Mouse (Mus musculus) forebrain, embryonic 14.5 days (tissue): ENCODE data around the gene Cfd. TPM values are rescaled to one million over a fixed set of nuclear protein-coding genes. Genes with fewer than 3 reads are reported as not detected.

ENCODE experiments used
- ATAC-seq: fragments of 200-750 bp; cut with Nextera tagmentation; 2 replicates; pipeline ENCODE4 v1.8.0; 2017; ENCODE audit warnings: mild to moderate bottlenecking, moderate library complexity
- DNase-seq: peaks from one replicate; pipeline ENCODE4 v3.0.0-alpha.2; 2015; ENCODE audit warnings: low spot score
- H3K27ac ChIP-seq: fragments of 300-500 bp; sonication (generic); 2 replicates; pipeline ENCODE4 v1.5.1; 2014; ENCODE audit warnings: low read depth, mild to moderate bottlenecking, control low read depth, low read length, moderate library complexity
- H3K27me3 ChIP-seq: fragments of 300-500 bp; sonication (generic); replicated peaks from 2 replicates; pipeline ENCODE4 v1.6.1; 2014; ENCODE audit warnings: low read length, control low read depth, mixed read lengths; ENCODE audit not compliant: control insufficient read depth, insufficient read depth
- H3K36me3 ChIP-seq: fragments of 300-500 bp; sonication (generic); 2 replicates; pipeline ENCODE4 v1.6.1; 2014; ENCODE audit warnings: low read length, control low read depth; ENCODE audit not compliant: control insufficient read depth, insufficient read depth
- H3K4me1 ChIP-seq: fragments of 300-500 bp; sonication (generic); 2 replicates; pipeline ENCODE4 v1.6.1; 2014; ENCODE audit warnings: antibody characterized with exemption, low read length, control low read depth; ENCODE audit not compliant: control insufficient read depth, insufficient read depth
- H3K4me2 ChIP-seq: fragments of 300-500 bp; sonication (generic); 2 replicates; pipeline ENCODE4 v1.6.1; 2014; ENCODE audit warnings: mild to moderate bottlenecking, control low read depth, low read length
- H3K4me3 ChIP-seq: fragments of 300-500 bp; sonication (generic); 2 replicates; pipeline ENCODE4 v1.5.1; 2014; ENCODE audit warnings: low read depth, low read length, control low read depth
- H3K9ac ChIP-seq: fragments of 300-500 bp; sonication (generic); 2 replicates; pipeline ENCODE4 v1.6.1; 2014; ENCODE audit warnings: mild to moderate bottlenecking, low read length, control low read depth, moderate library complexity
- H3K9me3 ChIP-seq: fragments of 300-500 bp; sonication (generic); replicated peaks from 2 replicates; pipeline ENCODE4 v1.6.1; 2016; ENCODE audit warnings: low read length, control low read depth, mixed read lengths; ENCODE audit not compliant: control insufficient read depth
- WGBS: fragments of 180-500 bp; shearing (Covaris S2); extraction: QIAGEN DNeasy Blood & Tissue Kit; methylation state at CpG from one replicate; pipeline ENCODE4 v1.1.7; 2014; 5-methylcytosine and 5-hydroxymethylcytosine counted together
- polyA plus RNA-seq: library from polyadenylated mRNA; unstranded; fragments of >200 nt; fragmentation: Nextera tagmentation; extraction: Ambion mirVana; gene quantifications from 2 replicates; pipeline ENCODE4 v1.2.1, GENCODE M21; 2014

Cfd gene
- polyA plus RNA-seq, 1 experiment from 2014 or later, result not detected

DNA sequence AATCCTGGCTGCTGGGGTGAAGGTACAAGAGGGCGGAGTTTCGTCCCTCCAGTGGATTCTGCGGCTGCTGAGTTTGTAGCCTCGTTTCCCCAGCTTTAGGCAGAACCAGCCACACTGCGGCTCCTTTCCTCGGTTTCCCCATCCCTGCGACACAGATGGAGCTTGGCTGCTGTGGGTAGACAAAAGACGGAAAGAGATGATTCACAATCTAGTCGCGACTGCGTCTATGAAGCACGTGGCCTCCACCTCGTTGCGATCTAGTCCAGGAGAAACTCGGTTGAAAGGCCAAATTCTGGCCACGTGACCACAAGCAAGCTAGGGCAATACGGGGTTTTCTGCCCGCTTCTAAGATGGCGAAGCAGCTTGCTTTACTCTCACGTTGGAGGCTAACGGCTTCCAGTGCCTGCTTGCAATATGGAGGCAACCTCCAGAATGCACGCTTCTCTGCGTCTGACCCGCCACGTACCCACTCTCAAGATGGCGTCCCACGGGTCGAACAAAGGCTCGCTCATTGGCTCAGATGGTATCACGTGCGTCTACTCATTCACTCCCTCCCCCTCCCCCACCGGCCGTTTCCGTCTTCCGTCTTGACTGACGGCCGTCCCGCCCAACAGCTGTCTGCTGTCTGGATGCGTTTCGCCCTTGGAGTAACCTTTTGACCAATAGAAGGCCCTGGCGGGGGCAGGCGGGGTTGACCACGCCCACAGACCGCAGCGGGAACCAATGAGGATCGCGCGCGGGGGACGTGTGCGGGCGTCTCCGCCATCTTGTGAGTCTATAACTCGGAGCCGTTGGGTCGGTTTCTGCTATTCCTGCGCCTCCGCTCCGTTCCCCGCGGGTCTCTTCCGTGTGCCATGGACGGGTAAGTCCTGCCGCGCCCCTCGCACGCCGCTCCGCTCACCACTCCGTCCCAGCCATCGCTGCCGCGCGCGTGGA is 36.5 kb upstream of the Cfd start, which contains the start of gene Ptbp1:
Ptbp1 (plus strand) TSS at position 568 of the 936 bp plus-strand sequence.
- Histone ChIP-seq H3K4me1 (peaks cover 45% of the 10 kb centered on the region), H3K36me3 (peaks cover 24% of the 10 kb centered on the region), H3K9ac (peak within 1 kb of the TSS; percentile 94), H3K4me2 (peak within 1 kb of the TSS; percentile 90), H3K4me3 (peak within 1 kb of the TSS; percentile 97), H3K27ac (peak within 1 kb of the TSS; percentile 99), H3K9me3 (no peaks in the 10 kb centered on the region), H3K27me3 (no peaks in the 10 kb centered on the region)
- DNase-seq (peak; percentile 100), ATAC-seq (peak; percentile 91)
- WGBS, result under 1% methylated on average over 74 of the region's 75 CpGs

DNA sequence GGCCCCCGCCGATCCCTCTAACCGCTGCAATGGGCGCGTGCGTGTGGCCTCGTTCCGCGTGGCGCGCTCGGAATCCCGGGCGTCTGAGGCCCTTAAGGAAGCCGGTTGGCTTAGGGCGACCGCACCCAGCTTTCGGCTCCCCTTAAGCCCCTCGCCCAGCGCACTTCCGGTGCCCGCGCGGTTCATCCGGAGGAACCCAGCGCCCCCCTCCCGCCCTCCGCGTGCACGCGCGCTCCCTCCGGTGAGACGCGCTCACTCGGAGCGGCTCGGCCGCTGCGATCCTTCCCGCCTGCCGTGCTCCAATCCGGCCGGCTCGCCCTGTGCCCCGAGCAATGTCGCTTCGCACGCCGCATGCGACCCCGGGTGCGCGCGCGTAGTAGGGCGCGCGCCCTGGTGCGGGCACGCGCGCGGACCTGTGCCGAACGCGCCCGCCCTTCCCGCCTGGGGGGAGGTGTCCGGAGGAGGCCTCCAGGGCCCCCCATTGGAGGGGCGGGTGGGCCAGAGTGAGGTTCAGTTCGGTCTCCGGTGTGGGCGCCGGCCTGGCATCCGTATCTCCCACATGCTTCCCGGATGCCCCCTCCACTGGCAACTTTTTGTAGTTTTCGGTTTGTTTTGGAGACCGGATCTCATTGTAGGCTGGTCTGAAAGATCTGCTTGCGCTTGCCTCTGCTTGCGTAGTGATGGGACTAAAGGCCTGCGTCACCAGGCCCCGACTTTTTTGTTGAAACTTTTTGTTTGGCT is 35.7 kb upstream of the Cfd start:
- under 1% methylated on average over 69 of the region's 83 CpGs for WGBS
- Histone ChIP-seq H3K4me2 (peak overlapping the region; percentile 82), H3K9me3 (no peaks in the 10 kb centered on the region), H3K27ac (peak overlapping the region; percentile 99), H3K4me3 (peak overlapping the region; percentile 97), H3K27me3 (no peaks in the 10 kb centered on the region), H3K4me1 (peaks cover 48% of the 10 kb centered on the region), H3K36me3 (peaks cover 33% of the 10 kb centered on the region), H3K9ac (peak overlapping the region; percentile 94)
- ATAC-seq, result peak; percentile 35
- peak; percentile 80 for DNase-seq

DNA sequence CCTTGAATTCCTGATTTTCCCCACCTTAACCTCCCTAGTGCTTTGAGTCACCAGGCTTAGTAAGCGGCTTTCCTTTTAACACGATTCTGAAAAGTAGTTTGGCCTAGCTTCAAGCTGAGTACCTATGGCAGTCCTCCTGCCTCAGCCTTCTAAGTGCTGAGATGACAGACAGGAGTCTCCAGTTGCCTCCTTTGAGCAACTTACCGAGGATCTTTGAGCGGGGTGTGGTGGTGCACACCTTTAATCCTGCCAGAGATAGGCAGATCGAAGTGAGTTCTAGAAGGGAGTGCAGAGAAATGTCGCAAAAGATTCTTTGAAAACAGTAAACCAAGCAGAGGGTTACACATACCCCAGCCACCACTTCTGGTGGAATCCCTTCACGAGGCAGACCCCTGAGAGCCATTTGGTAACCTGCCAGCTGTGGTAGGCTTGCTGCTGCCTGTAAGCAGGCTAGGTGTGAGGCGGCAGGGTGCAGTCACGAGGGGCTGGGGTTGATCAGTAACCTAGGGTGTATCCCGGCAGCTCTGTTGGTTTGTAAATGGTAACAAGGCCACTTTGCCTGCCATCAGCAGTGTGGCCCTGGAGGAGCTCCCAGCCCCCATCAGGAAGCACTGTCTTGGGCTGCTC is 35.0 kb upstream of the Cfd start:
- Histone ChIP-seq H3K9me3 (no peaks in the 10 kb centered on the region), H3K36me3 (peaks cover 40% of the 10 kb centered on the region), H3K27me3 (no peaks in the 10 kb centered on the region), H3K4me1 (peaks cover 48% of the 10 kb centered on the region), H3K4me2 (peak overlapping the region; percentile 82), H3K4me3 (peak overlapping the region; percentile 97), H3K27ac (no peak overlapping the region), H3K9ac (peak overlapping the region; percentile 94)
- ATAC-seq (no peak), DNase-seq (peak; percentile 54)
- WGBS, result 5% methylated on average over 10 of the region's 10 CpGs

DNA sequence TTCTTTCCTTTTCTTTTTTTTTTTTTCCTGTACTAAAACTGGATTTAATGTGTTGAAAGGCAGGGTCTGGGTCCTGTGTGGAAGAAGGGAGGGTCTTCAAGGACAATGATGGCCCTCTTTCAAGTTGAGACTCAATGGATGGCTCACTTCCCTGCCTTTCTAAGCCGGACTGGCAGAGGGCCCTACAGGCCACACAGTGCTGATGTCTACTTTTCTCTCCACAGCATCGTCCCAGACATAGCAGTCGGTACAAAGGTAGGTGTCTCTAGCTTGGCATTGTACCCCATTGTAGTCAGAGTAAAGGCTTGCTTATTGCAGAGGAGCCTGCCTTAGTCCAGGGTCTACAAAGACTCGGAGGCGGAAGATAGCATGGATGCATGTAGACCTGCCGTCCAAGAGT is 34.4 kb upstream of the Cfd start:
- no peak for ATAC-seq
- WGBS, result 34% methylated on average over 6 of the region's 6 CpGs

DNA sequence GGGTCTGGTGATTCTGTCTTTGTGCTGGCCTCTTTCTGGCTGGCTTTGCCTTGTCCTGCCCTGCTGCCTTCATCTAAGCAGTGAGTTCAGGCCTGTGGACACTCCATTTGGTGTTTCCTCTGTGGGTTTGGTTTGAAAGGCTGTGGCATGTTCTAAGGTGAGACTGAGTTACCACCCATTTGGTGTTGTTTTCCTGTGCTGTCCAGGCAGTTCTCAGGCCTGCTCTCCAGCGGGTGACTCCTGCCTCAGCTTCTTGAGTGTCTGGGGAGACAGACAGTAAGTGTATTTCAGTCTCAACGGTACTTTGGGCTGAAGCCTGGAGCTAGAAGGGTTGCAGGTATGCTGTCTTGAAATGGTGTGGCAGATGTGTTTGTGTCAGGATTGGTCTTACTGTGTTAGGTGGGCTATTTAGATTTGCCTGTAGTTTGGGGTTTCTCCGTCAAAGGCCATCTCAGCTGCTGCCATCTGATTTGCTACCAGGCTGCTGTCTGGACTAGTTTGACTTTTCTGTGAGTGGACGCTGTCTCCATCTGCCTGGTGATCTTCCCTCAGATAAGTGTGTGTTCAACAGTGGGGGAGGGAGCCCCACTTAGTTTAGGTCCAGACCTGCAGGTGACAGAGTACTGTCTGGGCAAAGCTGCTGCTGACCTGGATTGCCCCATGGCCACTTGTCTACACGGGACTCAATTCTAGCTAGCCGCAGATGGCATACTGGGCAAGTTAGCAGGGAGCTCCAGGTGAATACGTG is 33.8 kb upstream of the Cfd start:
- Histone ChIP-seq H3K4me1 (peaks cover 43% of the 10 kb centered on the region), H3K27ac (peak overlapping the region; percentile 33; the same call in 1 of the 2 replicates), H3K27me3 (no peaks in the 10 kb centered on the region), H3K4me3 (peak overlapping the region; percentile 97), H3K36me3 (peaks cover 52% of the 10 kb centered on the region), H3K9ac (peak overlapping the region; percentile 94), H3K4me2 (peak overlapping the region; percentile 82), H3K9me3 (no peaks in the 10 kb centered on the region)
- no peak for DNase-seq
- WGBS, result 58% methylated on average over 7 of the region's 7 CpGs
- ATAC-seq, result no peak

More for the DNA sequence above, 34.4 kb upstream of the Cfd start:
- Histone ChIP-seq H3K36me3 (peaks cover 46% of the 10 kb centered on the region), H3K4me3 (peak overlapping the region; percentile 97), H3K9ac (peak overlapping the region; percentile 94), H3K9me3 (no peaks in the 10 kb centered on the region), H3K4me1 (peaks cover 48% of the 10 kb centered on the region), H3K27ac (peak overlapping the region; percentile 33; the same call in 1 of the 2 replicates), H3K4me2 (peak overlapping the region; percentile 82), H3K27me3 (no peaks in the 10 kb centered on the region)
- no peak for DNase-seq

DNA sequence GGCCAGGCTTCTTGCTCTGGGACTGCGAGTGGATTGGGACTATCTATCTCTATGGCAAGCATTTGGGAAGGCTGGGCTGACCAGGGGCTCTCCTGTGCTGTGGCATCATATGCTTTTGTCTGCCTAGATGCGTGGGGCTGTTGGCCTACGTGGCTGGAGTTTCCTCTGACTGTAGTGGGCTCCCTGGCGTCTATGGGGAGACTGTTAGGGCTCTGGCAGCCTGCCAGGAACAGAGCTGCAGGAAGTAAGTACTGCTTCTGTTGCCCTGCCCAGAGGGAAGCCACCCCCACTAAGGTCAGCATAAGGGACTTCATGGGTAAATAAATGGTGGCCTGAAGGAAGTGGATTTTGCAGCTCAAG is 33.2 kb upstream of the Cfd start:
- H3K27me3 ChIP-seq, result no peaks in the 10 kb centered on the region
- DNase-seq (peak; percentile 68), ATAC-seq (no peak)
- WGBS, result 12% methylated on average over 4 of the region's 4 CpGs
- H3K4me1 ChIP-seq, result peaks cover 38% of the 10 kb centered on the region
- peak overlapping the region; percentile 70; the same call in 1 of the 2 replicates for H3K27ac ChIP-seq
- H3K4me3 ChIP-seq, result peak overlapping the region; percentile 97
- peak overlapping the region; percentile 94 for H3K9ac ChIP-seq
- peak overlapping the region; percentile 82 for H3K4me2 ChIP-seq
- peaks cover 58% of the 10 kb centered on the region for H3K36me3 ChIP-seq
- H3K9me3 ChIP-seq, result no peaks in the 10 kb centered on the region

DNA sequence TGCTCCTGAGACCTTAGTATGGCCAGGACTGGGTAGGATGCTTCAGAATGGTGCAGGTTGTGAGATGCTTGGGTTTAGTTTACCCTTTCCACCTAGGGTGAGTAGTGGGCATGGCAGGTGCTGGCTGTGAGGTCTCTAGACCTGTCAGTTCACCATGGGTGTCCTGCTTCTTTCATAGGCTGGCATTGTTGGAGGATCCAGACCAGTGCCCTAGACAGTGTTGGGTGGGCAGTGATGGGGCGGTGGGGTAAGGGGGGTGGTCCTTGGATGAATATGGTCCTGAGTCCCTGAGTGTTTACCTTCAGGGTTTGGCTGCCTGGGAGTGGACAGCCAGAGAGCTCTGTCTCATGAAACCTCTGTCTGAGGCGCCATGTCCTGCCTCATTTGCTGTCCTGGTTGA is 32.8 kb upstream of the Cfd start:
- DNase-seq (no peak), ATAC-seq (no peak)
- Histone ChIP-seq H3K27me3 (no peaks in the 10 kb centered on the region), H3K4me2 (peak overlapping the region; percentile 82), H3K27ac (peak overlapping the region; percentile 70; the same call in 1 of the 2 replicates), H3K4me1 (peaks cover 33% of the 10 kb centered on the region), H3K9me3 (no peaks in the 10 kb centered on the region), H3K36me3 (peaks cover 62% of the 10 kb centered on the region), H3K9ac (peak overlapping the region; percentile 94), H3K4me3 (peak overlapping the region; percentile 97)
- 70% methylated on average over 2 of the region's 2 CpGs for WGBS
